In genomic region chr11:24132853-24133252, GRCm38 (mm10) we compare ENCODE assay signal across 24 mouse cellular contexts. TPM values are rescaled to one million over a fixed set of nuclear protein-coding genes. Genes with fewer than 3 reads are reported as not detected.
"Had no signal": no experiment of that assay in that cellular context is flagged by ENCODE, and none has a peak within 500 bp of the region (broad histone marks: within the 10 kb centered on the region; RNA-seq: fewer than 3 reads in every experiment).

No protein-coding gene starts in this region.

- H3K4me3 ChIP-seq: lung, embryonic 15.5 days; megakaryocyte, embryonic 14.5 days; midbrain, embryonic 13.5 days; midbrain, embryonic 15.5 days; neural tube, embryonic 12.5 days; stomach, embryonic 15.5 days had no signal

- H3K4me2 ChIP-seq: lung, embryonic 15.5 days; midbrain, embryonic 11.5 days; midbrain, embryonic 13.5 days; midbrain, embryonic 15.5 days; neural tube, embryonic 12.5 days; stomach, embryonic 15.5 days had no signal

- H3K27ac ChIP-seq: lung, embryonic 15.5 days; macrophage; midbrain, embryonic 13.5 days; midbrain, embryonic 15.5 days; neural tube, embryonic 12.5 days; stomach, embryonic 15.5 days; stomach, postnatal 0 days had no signal

- H3K4me1 ChIP-seq: lung, embryonic 15.5 days had no signal

- DNase-seq: lung, adult 2 months; lung, postnatal 14 days; lung, postnatal 36 days; right cerebral cortex, postnatal 14 days; thymus, adult 2 months; thymus, postnatal 25 days; thymus, postnatal 4 days had no signal

- H3K36me3 ChIP-seq: lung, embryonic 15.5 days; midbrain, embryonic 13.5 days; midbrain, embryonic 15.5 days; stomach, embryonic 15.5 days had no signal

- H3K9ac ChIP-seq: lung, embryonic 15.5 days; midbrain, embryonic 13.5 days; midbrain, embryonic 15.5 days; neural tube, embryonic 12.5 days; stomach, embryonic 15.5 days had no signal

- H3K27me3 ChIP-seq: lung, embryonic 15.5 days; megakaryocyte, embryonic 14.5 days; midbrain, embryonic 13.5 days; midbrain, embryonic 15.5 days; neural tube, embryonic 12.5 days; stomach, embryonic 15.5 days had no signal

- ATAC-seq: lung, postnatal 0 days; midbrain, embryonic 13.5 days; midbrain, embryonic 15.5 days had no signal

- H3K9me3 ChIP-seq: lung, embryonic 15.5 days; megakaryocyte, embryonic 14.5 days; midbrain, embryonic 13.5 days; midbrain, embryonic 15.5 days; neural tube, embryonic 12.5 days; stomach, embryonic 15.5 days had no signal

RNA-seq across cellular contexts. Expression of gene A830031A19Rik, which starts 58.0 kb away (rescaled TPM):
- total RNA-seq: megakaryocyte progenitor cell, adult 5-6 weeks; midbrain, postnatal 0 days; monocyte, adult 5-6 weeks; neutrophil, adult 5-6 weeks had no signal
- polyA plus RNA-seq: lung, adult 2 months; lung, embryonic 15.5 days; lung, postnatal 0 days; macrophage; midbrain, embryonic 11.5 days; midbrain, embryonic 13.5 days; midbrain, postnatal 0 days; neural tube, embryonic 12.5 days; neural tube, embryonic 14.5 days; stomach, embryonic 15.5 days; stomach, postnatal 0 days; testis, adult 2 months; thymus, adult 2 months; urinary bladder, adult 2 months had no signal
